Mouse (Mus musculus) MEL (cell line): ENCODE data around the gene Nfe2. TPM values are rescaled to one million over a fixed set of nuclear protein-coding genes. Genes with fewer than 3 reads are reported as not detected.

Experiments used
- DNase-seq: peaks from one replicate; pipeline ENCODE4 v3.0.0; 2011; ENCODE audit warnings: low read depth, low spot score
- H3K27ac ChIP-seq: 2 replicates; pipeline ENCODE4 v1.5.1; 2012; ENCODE audit warnings: low read depth, mild to moderate bottlenecking, control low read depth, low read length, moderate library complexity; ENCODE audit not compliant: control insufficient read depth
- H3K27me3 ChIP-seq, 2 experiments: fragments of 150-350 bp in 1 of 2; sonication (generic) in 1 of 2; 2 replicates each; pipeline ENCODE4 v1.6.1; 2012; ENCODE audit warnings: low read length in 2 of 2, mild to moderate bottlenecking in 2 of 2, improper control_type of control experiment in 1 of 2, moderate library complexity in 1 of 2; ENCODE audit not compliant: insufficient read depth in 2 of 2, control insufficient read depth in 1 of 2
- H3K36me3 ChIP-seq, 2 experiments: 2 replicates each; pipeline ENCODE4 v1.6.1; 2012 to 2014; ENCODE audit warnings: low read length in 2 of 2, improper control_type of control experiment in 1 of 2, inconsistent platforms in 1 of 2, mild to moderate bottlenecking in 1 of 2; ENCODE audit not compliant: insufficient read depth in 2 of 2, control insufficient read depth in 1 of 2
- H3K4me1 ChIP-seq, 2 experiments: fragments of 150-350 bp in 1 of 2; sonication (generic) in 1 of 2; 2 replicates each; pipeline ENCODE4 v1.6.1; 2012; ENCODE audit warnings: low read length in 2 of 2, improper control_type of control experiment in 1 of 2, mild to moderate bottlenecking in 1 of 2; ENCODE audit not compliant: insufficient read depth in 2 of 2, control insufficient read depth in 1 of 2
- H3K4me3 ChIP-seq, 2 experiments: fragments of 150-350 bp in 1 of 2; sonication (generic) in 1 of 2; 2 replicates each; pipeline ENCODE4 v1.5.1; 2012; ENCODE audit warnings: low read depth in 2 of 2, low read length in 2 of 2, mild to moderate bottlenecking in 2 of 2, moderate library complexity in 2 of 2, control low read depth in 1 of 2, improper control_type of control experiment in 1 of 2; ENCODE audit not compliant: control insufficient read depth in 1 of 2, insufficient read depth in 1 of 2
- H3K79me2 ChIP-seq: 2 replicates; pipeline ENCODE4 v1.6.1; 2012; ENCODE audit warnings: mild to moderate bottlenecking, low read length, moderate library complexity; ENCODE audit not compliant: control insufficient read depth, poor library complexity, insufficient read depth
- H3K9ac ChIP-seq: 2 replicates; pipeline ENCODE4 v1.6.1; 2012; ENCODE audit warnings: low read depth, mild to moderate bottlenecking, control low read depth, low read length, moderate library complexity; ENCODE audit not compliant: control insufficient read depth, poor library complexity, severe bottlenecking
- H3K9me3 ChIP-seq: fragments of 150-350 bp; sonication (generic); replicated peaks from 2 replicates; pipeline ENCODE4 v1.6.1; 2012; ENCODE audit warnings: mild to moderate bottlenecking, low read length, improper control_type of control experiment, moderate library complexity; ENCODE audit not compliant: insufficient read depth
- BHLHE40 ChIP-seq: IDR thresholded peaks from 2 replicates; pipeline ENCODE4 v1.6.1; 2012; ENCODE audit warnings: low read depth, mild to moderate bottlenecking, inconsistent platforms, low read length, improper control_type of control experiment, borderline replicate concordance
- CHD1 ChIP-seq: IDR thresholded peaks from 2 replicates; pipeline ENCODE4 v1.6.1; 2012; ENCODE audit warnings: low read depth, mild to moderate bottlenecking, inconsistent platforms, low read length, improper control_type of control experiment
- CTCF ChIP-seq, 3 experiments: IDR thresholded peaks in 2 of 3; conservative IDR thresholded peaks in 1 of 3; 2 replicates each; pipeline ENCODE4 v1.5.1; 2011 to 2012; ENCODE audit warnings: low read length in 3 of 3, low read depth in 2 of 3, mild to moderate bottlenecking in 2 of 3, improper control_type of control experiment in 1 of 3, inconsistent platforms in 1 of 3, mixed read lengths in 1 of 3, moderate library complexity in 1 of 3; ENCODE audit not compliant: control insufficient read depth in 1 of 3, insufficient read depth in 1 of 3, poor library complexity in 1 of 3, severe bottlenecking in 1 of 3
- E2F4 ChIP-seq: IDR thresholded peaks from 2 replicates; pipeline ENCODE4 v1.6.1; 2011; ENCODE audit warnings: low read depth, low read length, improper control_type of control experiment, borderline replicate concordance
- ELF1 ChIP-seq: IDR thresholded peaks from 2 replicates; pipeline ENCODE4 v1.6.1; 2014; ENCODE audit warnings: low read depth, mild to moderate bottlenecking, inconsistent platforms, low read length, improper control_type of control experiment, moderate library complexity
- EP300 ChIP-seq, 2 experiments: IDR thresholded peaks; 2 replicates each; pipeline ENCODE4 v1.6.1; 2011; ENCODE audit warnings: improper control_type of control experiment in 2 of 2, low read length in 2 of 2, low read depth in 1 of 2, mild to moderate bottlenecking in 1 of 2
- ETS1 ChIP-seq: IDR thresholded peaks from 2 replicates; pipeline ENCODE4 v1.6.1; 2012; ENCODE audit warnings: low read depth, mild to moderate bottlenecking, inconsistent platforms, low read length, improper control_type of control experiment, moderate library complexity
- GABPA ChIP-seq: IDR thresholded peaks from 2 replicates; pipeline ENCODE4 v1.6.1; 2012; ENCODE audit warnings: low read depth, mild to moderate bottlenecking, inconsistent platforms, low read length, improper control_type of control experiment, moderate library complexity
- GATA1 ChIP-seq: IDR thresholded peaks from 2 replicates; pipeline ENCODE4 v1.6.1; 2011; ENCODE audit warnings: low read depth, low read length, improper control_type of control experiment
- HCFC1 ChIP-seq: IDR thresholded peaks from 2 replicates; pipeline ENCODE4 v1.6.1; 2012; ENCODE audit warnings: low read depth, mild to moderate bottlenecking, inconsistent platforms, low read length, improper control_type of control experiment, moderate library complexity
- JUND ChIP-seq: IDR thresholded peaks from 2 replicates; pipeline ENCODE4 v1.6.1; 2011; ENCODE audit warnings: low read depth, mild to moderate bottlenecking, improper control_type of control experiment, low read length
- KAT2A ChIP-seq: conservative IDR thresholded peaks from 2 replicates; pipeline ENCODE4 v1.6.1; 2012; ENCODE audit warnings: low read depth, low read length, improper control_type of control experiment, inconsistent platforms
- MAFK ChIP-seq: IDR thresholded peaks from 2 replicates; pipeline ENCODE4 v1.6.1; 2011; ENCODE audit warnings: low read depth, mild to moderate bottlenecking, low read length, improper control_type of control experiment, borderline replicate concordance
- MAX ChIP-seq: IDR thresholded peaks from 2 replicates; pipeline ENCODE4 v1.6.1; 2011; ENCODE audit warnings: low read length, improper control_type of control experiment
- MAZ ChIP-seq: IDR thresholded peaks from 2 replicates; pipeline ENCODE4 v1.6.1; 2012; ENCODE audit warnings: low read depth, mild to moderate bottlenecking, inconsistent platforms, low read length, improper control_type of control experiment
- MEF2A ChIP-seq: IDR thresholded peaks from 2 replicates; pipeline ENCODE4 v1.6.1; 2014; ENCODE audit warnings: low read depth, mild to moderate bottlenecking, inconsistent platforms, low read length, improper control_type of control experiment; ENCODE audit not compliant: poor library complexity, insufficient replicate concordance, severe bottlenecking; ENCODE audit errors: extremely low read depth
- MXI1 ChIP-seq: IDR thresholded peaks from 2 replicates; pipeline ENCODE4 v1.6.1; 2011; ENCODE audit warnings: mild to moderate bottlenecking, low read depth, low read length, improper control_type of control experiment
- MYB ChIP-seq: IDR thresholded peaks from 2 replicates; pipeline ENCODE4 v1.6.1; 2011; ENCODE audit warnings: mild to moderate bottlenecking, low read depth, low read length, improper control_type of control experiment
- MYC ChIP-seq: IDR thresholded peaks from 2 replicates; pipeline ENCODE4 v1.6.1; 2011; ENCODE audit warnings: low read depth, mild to moderate bottlenecking, low read length, improper control_type of control experiment, moderate library complexity
- NELFE ChIP-seq: IDR thresholded peaks from 2 replicates; pipeline ENCODE4 v1.6.1; 2011; ENCODE audit warnings: low read depth, low read length, improper control_type of control experiment
- NRF1 ChIP-seq: IDR thresholded peaks from 2 replicates; pipeline ENCODE4 v1.6.1; 2014; ENCODE audit warnings: low read depth, mild to moderate bottlenecking, inconsistent platforms, low read length, improper control_type of control experiment, moderate library complexity; ENCODE audit not compliant: poor library complexity, insufficient read depth, severe bottlenecking
- POLR2A ChIP-seq, 2 experiments: IDR thresholded peaks; 2 replicates each; pipeline ENCODE4 v1.6.1; 2011 to 2012; ENCODE audit warnings: low read length in 2 of 2, mild to moderate bottlenecking in 2 of 2, control low read depth in 1 of 2, improper control_type of control experiment in 1 of 2, low read depth in 1 of 2, moderate library complexity in 1 of 2; ENCODE audit not compliant: control insufficient read depth in 1 of 2, insufficient read depth in 1 of 2, poor library complexity in 1 of 2
- POLR2AphosphoS2 ChIP-seq: IDR thresholded peaks from 2 replicates; pipeline ENCODE4 v1.6.1; 2011; ENCODE audit warnings: low read length, improper control_type of control experiment
- POLR2AphosphoS5 ChIP-seq: IDR thresholded peaks from 2 replicates; pipeline ENCODE4 v1.6.1; 2012; ENCODE audit warnings: low read depth, borderline replicate concordance, mild to moderate bottlenecking, inconsistent platforms, low read length, moderate library complexity, mixed read lengths
- RAD21 ChIP-seq: IDR thresholded peaks from 2 replicates; pipeline ENCODE4 v1.6.1; 2011; ENCODE audit warnings: mild to moderate bottlenecking, low read depth, low read length, improper control_type of control experiment
- RCOR1 ChIP-seq: IDR thresholded peaks from 2 replicates; pipeline ENCODE4 v1.6.1; 2012; ENCODE audit warnings: low read depth, mild to moderate bottlenecking, inconsistent platforms, low read length, improper control_type of control experiment
- SIN3A ChIP-seq: IDR thresholded peaks from 2 replicates; pipeline ENCODE4 v1.6.1; 2012; ENCODE audit warnings: low read length, improper control_type of control experiment, inconsistent platforms
- SMC3 ChIP-seq: IDR thresholded peaks from 2 replicates; pipeline ENCODE4 v1.6.1; 2011; ENCODE audit warnings: low read depth, low read length, improper control_type of control experiment
- TAL1 ChIP-seq: IDR thresholded peaks from 2 replicates; pipeline ENCODE4 v1.6.1; 2012; ENCODE audit warnings: mild to moderate bottlenecking, inconsistent platforms, low read length, moderate library complexity, mixed read lengths
- TBP ChIP-seq: IDR thresholded peaks from 2 replicates; pipeline ENCODE4 v1.8.0; 2011; ENCODE audit warnings: low read depth, low read length, improper control_type of control experiment
- TCF12 ChIP-seq: IDR thresholded peaks from 2 replicates; pipeline ENCODE4 v1.6.1; 2014; ENCODE audit warnings: low read depth, mild to moderate bottlenecking, inconsistent platforms, low read length, improper control_type of control experiment, moderate library complexity
- UBTF ChIP-seq: IDR thresholded peaks from 2 replicates; pipeline ENCODE4 v1.6.1; 2012; ENCODE audit warnings: low read depth, mild to moderate bottlenecking, inconsistent platforms, low read length, improper control_type of control experiment, moderate library complexity, borderline replicate concordance; ENCODE audit not compliant: insufficient read depth
- USF2 ChIP-seq, 2 experiments: IDR thresholded peaks; 2 replicates each; pipeline ENCODE4 v1.6.1; 2011 to 2012; ENCODE audit warnings: improper control_type of control experiment in 2 of 2, low read length in 2 of 2, borderline replicate concordance in 1 of 2, inconsistent platforms in 1 of 2, low read depth in 1 of 2, mild to moderate bottlenecking in 1 of 2; ENCODE audit not compliant: insufficient read depth in 1 of 2
- ZC3H11A ChIP-seq: IDR thresholded peaks from 2 replicates; pipeline ENCODE4 v1.6.1; 2012; ENCODE audit warnings: low read depth, mild to moderate bottlenecking, inconsistent platforms, low read length, improper control_type of control experiment
- ZKSCAN1 ChIP-seq: IDR thresholded peaks from 2 replicates; pipeline ENCODE4 v1.6.1; 2012; ENCODE audit warnings: low read depth, mild to moderate bottlenecking, inconsistent platforms, low read length, improper control_type of control experiment, moderate library complexity
- ZMIZ1 ChIP-seq: IDR thresholded peaks from 2 replicates; pipeline ENCODE4 v1.6.1; 2012; ENCODE audit warnings: low read depth, mild to moderate bottlenecking, inconsistent platforms, low read length, improper control_type of control experiment, moderate library complexity
- ZNF384 ChIP-seq: IDR thresholded peaks from 2 replicates; pipeline ENCODE4 v1.6.1; 2012; ENCODE audit warnings: low read depth, mild to moderate bottlenecking, inconsistent platforms, low read length, improper control_type of control experiment
- polyA plus RNA-seq, 2 experiments: library from polyadenylated mRNA; stranded (reverse) in 1 of 2; unstranded in 1 of 2; fragments of >175 nt in 1 of 2; fragments of >200 nt in 1 of 2; gene quantifications; 2 replicates each; pipeline versions ENCODE4 v1.2.1 to v1.2.4; 2012; ENCODE audit warnings: low replicate concordance in 2 of 2, low read depth in 1 of 2; ENCODE audit not compliant: insufficient read length in 2 of 2, insufficient read depth in 1 of 2, missing spikeins in 1 of 2
- total RNA-seq: library from RNA; depleted of rRNA; stranded (reverse); fragments of 300-350 nt; gene quantifications from 2 replicates; pipeline ENCODE4 v1.2.3, GENCODE M21; 2012

The Nfe2 gene
- total and polyA plus RNA-seq, 3 experiments: 74.6 to 103 TPM; not detected in 1

DNA sequence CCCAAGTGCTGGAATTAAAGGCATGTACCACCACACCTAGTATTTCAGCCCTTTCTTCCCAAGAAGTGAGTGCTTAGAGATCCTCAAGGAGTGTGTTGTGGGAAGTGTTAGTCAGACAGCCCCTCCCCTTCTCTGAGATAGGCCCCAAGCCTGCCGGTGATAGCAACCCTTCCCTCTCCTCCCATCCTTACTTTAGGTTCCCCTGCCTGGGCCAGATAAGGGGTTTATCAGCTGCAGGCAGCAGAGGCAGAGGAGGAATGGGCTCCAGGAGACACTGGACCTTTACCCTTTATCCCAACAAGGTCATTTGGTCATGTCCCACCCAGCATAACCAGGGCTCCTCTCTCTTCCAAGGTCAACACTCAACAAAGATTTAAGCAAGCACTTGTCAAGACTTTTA lies 6.6 kb downstream of the Nfe2 start:
- H3K9ac ChIP-seq: peak overlapping the region; percentile 98
- H3K27ac ChIP-seq: peak overlapping the region; percentile 99
- H3K27me3 ChIP-seq: no peaks in the 10 kb centered on the region
- H3K4me3 ChIP-seq: peak overlapping the region; percentile 48 to 88
- peaks cover 57% of the 10 kb centered on the region for H3K79me2 ChIP-seq
- peaks cover 0 to 25% of the 10 kb centered on the region in 2 experiments; a peak in 3 of 4 replicates for H3K36me3 ChIP-seq
- DNase-seq: peak; percentile 82
- H3K9me3 ChIP-seq: no peaks in the 10 kb centered on the region
- peaks cover under 1 to 12% of the 10 kb centered on the region in 2 experiments for H3K4me1 ChIP-seq
- TF ChIP-seq MYC (0 out of 2 replicates have a peak, but pooled peaks have one; percentile 27), ZMIZ1 (no peak; the same call in 1 of the 2 replicates), CTCF (IDR thresholded peaks at IDR 0.05 in 2 of 3, conservative IDR thresholded peaks at IDR 0.05 in 1 of 3; ENCODE audit: control insufficient read depth in 1 of 3, insufficient read depth in 1 of 3, low read depth in 2 of 3, low read length in 3 of 3, poor library complexity in 1 of 3, severe bottlenecking in 1 of 3) (no peak), RAD21 (no peak), POLR2AphosphoS2 (peak; percentile 42; the same call in 1 of the 2 replicates), TCF12 (peak; percentile 98), CHD1 (no peak), NELFE (0 out of 2 replicates have a peak, but pooled peaks have one; percentile 48), UBTF (no peak), POLR2A (IDR thresholded peaks at IDR 0.05; ENCODE audit: control insufficient read depth in 1 of 2, insufficient read depth in 1 of 2, low read depth in 1 of 2, low read length in 2 of 2, poor library complexity in 1 of 2) (peak in 1 of 2 experiments; percentile 63; a peak in 2 of 4 replicates), BHLHE40 (no peak), ZNF384 (no peak), JUND (no peak), POLR2AphosphoS5 (no peak), HCFC1 (0 out of 2 replicates have a peak, but pooled peaks have one; percentile 42), SIN3A (peak; percentile 68; the same call in 1 of the 2 replicates), TBP (peak; percentile 51), ZKSCAN1 (no peak), MYB (0 out of 2 replicates have a peak, but pooled peaks have one; percentile 34), ELF1 (no peak), MXI1 (no peak), GABPA (no peak), MAX (no peak), ZC3H11A (no peak), EP300 (IDR thresholded peaks at IDR 0.05; ENCODE audit: low read depth in 1 of 2, low read length in 2 of 2) (peak; percentile 92 to 95), TAL1 (peak; percentile 97), RCOR1 (peak; percentile 51), NRF1 (no peak), USF2 (IDR thresholded peaks at IDR 0.05; ENCODE audit: borderline replicate concordance in 1 of 2, insufficient read depth in 1 of 2, low read depth in 1 of 2, low read length in 2 of 2) (no peak), SMC3 (peak; percentile 14; the same call in 1 of the 2 replicates), MAZ (peak; percentile 90), ETS1 (peak; percentile 76; the same call in 1 of the 2 replicates), MEF2A (no peak), GATA1 (peak; percentile 95), E2F4 (no peak), MAFK (no peak), KAT2A (no peak)
